Mouse (Mus musculus): ENCODE data around the gene Akr1b8.
"Not testable (repeated sequence)": the region's sequence is repeated elsewhere in the genome, so short reads cannot be mapped to it uniquely, and the experiment has no call there.

Akr1b8 gene

DNA sequence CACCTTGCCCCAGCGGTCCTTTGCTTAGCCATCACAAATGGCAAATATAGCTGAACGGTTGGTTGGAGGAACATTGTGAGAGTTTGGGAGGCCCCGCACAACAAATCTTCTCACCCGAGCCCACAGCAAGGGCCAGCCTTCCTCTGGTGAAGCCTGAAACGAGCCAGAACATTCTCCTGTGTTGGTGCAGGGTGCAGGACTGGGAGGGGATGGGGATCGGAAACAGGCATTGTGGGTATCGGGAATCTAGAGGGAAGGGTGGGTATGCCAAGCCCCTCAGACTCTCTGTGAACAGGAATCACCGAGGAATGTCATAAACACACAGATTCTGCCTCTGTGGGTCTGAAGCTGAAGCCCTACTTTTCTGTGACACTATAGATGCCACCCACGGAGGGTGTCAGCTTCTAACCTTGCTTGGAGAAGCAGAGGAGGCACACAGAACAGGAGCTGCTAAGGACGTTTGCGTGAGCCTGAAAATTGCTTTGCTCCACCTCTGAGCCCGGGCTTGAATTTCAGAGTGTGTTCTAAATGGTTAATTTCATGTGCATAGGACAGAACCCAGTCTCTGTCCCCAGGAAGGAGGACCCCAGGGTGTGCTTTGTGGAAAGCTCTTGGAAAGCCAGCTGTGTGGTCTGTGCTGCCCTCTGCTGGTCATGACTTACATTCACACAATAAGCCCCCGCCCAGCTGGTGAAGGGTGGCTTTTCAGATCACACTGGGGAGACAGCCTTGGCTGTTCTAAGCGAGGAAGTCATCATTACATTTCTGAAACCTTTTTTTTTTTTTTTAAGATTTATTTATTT, 7.6 kb upstream of the Akr1b8 start:
- in situ Hi-C loops (cut with MseI, MboI), result loop anchor here (5.0 kb wide), 2 partner anchors 44 to 54 kb away; no protein-coding TSS in a partner anchor

DNA sequence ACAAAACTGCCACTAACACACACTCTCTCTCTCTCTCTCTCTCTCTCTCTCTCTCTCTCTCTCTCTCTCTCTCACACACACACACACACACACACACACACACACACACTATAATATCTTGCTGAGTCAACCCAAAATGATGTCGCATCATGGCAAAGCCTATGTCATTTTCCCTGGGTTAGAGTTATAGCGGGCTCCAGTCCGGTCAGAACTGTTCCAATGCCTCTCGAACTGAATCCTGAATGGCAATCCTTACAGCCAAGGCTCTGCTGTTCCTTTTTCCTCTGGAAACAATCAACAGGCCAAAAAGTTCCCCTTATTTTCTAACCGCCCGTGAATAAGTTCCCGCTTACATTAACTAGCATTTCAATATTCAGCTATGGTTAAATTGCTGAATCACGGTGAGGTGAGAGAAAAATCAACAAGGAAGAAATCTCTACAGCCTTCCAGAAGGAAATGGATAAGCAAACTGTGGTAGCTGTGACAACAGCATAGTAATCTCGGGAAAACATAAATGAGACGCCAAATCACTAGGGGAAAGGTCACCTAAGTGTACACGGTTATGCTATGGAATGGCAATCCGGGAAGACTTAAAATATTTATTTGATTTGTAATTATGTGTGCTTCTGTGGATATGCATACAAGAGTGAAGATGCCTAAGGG, 3.8 kb upstream of the Akr1b8 start:
- in situ Hi-C loops (cut with MseI, MboI), result no loop called here

DNA sequence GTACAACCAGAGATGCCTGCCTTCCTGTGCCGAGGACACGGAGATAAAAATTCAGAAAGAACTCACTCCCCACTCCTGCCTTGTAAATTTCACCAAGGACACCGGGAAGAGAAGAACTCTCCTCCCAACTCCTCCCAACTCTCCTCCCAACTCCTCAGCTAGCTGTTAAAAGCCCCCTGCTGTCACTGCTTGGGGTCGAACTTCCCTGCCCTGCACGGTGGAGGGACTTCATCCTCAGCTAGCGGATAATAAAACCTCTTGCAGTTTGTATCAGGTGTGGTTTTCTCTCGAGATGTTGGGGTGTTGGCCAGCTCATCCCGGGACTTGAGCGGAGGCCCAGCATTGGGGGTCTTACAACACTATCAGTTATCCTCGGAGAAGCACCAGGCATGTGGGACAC, 2.4 kb upstream of the Akr1b8 start:
- in situ Hi-C loops (cut with MseI, MboI), result not testable (repeated sequence)

DNA sequence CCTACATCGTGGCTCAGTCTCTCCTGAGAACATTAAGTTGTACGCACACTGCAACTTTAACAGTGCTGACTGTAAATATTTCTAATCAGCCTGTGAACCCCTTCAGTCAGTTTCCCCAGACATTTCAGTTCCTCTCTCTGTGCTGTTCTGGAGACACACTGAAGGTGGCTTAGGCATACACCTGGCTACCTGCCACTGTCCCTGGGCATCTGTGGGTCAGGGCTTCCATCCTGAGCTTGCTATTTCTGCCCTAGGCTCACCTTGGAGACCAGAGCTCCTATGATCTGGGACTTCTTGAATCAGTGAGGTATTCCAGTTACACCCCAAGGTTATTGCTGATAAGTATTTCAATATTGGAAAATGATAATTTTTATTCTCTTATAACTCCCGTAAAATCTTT, 1.5 kb upstream of the Akr1b8 start:
- in situ Hi-C loops (cut with MseI, MboI), result no loop called here

DNA sequence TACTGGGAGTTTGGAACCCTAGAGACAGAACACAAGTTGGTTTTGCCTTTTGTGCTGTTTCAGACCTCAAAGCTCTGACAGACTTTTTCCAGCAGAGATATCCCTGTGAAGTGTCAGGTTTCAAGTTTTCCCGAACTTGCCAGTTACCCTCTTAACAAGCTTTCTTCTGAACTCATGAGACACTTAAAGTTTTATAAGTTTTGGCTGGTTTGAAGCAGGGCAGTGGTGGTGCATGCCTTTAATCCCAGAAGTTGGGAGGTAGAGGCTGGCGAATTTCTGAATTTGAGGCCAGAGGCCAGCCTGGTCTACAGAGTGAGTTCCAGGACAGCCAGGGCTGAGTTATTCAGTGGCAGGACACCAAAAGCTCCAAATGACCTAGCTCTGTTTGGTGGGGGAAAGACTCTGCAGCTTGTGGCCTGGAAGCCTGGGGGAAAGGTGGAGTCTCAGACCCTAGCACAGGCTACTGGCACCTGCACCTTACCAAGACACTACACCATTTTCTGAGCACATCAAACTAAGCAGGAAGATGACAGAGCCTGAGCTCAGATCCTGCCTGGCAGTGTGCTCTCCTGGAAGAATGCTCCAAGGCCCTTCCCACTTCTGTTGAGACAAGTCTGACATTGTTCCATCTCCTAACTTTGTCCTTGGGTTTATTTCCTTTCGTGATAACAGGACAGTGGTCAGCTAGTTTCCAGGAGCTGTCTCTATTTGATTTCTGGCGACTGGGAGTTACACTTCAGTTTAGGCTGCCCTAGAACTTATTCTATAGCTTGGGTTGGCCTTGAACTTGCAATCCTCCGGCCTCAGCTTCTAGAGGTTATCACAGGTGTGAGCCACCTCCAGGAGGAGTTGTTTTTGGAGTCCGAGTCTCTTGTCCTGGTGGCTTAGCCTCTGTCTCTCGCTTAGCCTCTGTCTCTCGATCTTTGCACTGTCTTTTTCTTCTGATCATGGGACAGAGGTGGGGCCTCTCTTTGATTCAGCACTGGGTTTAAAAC, 732 bp downstream of the Akr1b8 start:
- in situ Hi-C loops (cut with MseI, MboI), result no loop called here

DNA sequence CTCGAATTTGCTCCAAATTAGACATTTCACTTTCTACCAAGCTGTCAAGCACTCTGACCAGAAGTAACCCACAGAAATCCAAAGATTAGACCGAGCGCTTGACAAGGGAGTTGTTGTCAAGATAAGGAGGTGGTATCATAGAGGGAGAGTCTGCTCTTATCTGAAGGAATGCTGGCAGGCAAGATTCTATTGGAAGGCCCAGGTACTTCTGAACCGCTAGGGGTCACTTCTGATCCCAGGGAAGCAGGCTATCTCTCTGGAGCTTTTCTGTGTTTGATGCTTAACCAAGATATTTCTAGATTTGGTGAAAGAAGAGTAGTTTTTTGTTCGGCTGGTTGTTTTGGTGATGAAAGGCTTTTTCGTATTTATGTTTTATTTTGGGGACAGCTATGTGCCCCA, 1.4 kb downstream of the Akr1b8 start:
- in situ Hi-C loops (cut with MseI, MboI), result no loop called here

DNA sequence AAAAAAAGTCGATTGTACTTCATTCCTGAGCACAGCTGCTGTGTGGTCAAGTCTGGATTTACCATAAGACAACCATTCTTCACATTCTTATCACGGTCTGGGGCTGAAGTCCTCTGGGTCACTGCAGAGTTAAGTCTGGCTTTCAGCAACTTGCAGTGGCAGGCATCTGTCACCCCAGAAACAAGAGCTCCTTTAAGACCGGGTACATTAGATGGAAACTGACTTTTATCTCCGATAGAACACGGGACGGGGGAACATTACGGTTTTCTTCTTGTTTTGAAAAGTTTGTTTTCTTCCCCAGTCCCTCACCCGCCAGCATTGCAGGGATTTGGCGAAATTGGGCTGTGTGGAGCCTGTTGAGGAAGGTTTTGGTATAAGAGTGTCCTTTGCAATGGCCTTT, 1.9 kb downstream of the Akr1b8 start:
- in situ Hi-C loops (cut with MseI, MboI), result no loop called here

DNA sequence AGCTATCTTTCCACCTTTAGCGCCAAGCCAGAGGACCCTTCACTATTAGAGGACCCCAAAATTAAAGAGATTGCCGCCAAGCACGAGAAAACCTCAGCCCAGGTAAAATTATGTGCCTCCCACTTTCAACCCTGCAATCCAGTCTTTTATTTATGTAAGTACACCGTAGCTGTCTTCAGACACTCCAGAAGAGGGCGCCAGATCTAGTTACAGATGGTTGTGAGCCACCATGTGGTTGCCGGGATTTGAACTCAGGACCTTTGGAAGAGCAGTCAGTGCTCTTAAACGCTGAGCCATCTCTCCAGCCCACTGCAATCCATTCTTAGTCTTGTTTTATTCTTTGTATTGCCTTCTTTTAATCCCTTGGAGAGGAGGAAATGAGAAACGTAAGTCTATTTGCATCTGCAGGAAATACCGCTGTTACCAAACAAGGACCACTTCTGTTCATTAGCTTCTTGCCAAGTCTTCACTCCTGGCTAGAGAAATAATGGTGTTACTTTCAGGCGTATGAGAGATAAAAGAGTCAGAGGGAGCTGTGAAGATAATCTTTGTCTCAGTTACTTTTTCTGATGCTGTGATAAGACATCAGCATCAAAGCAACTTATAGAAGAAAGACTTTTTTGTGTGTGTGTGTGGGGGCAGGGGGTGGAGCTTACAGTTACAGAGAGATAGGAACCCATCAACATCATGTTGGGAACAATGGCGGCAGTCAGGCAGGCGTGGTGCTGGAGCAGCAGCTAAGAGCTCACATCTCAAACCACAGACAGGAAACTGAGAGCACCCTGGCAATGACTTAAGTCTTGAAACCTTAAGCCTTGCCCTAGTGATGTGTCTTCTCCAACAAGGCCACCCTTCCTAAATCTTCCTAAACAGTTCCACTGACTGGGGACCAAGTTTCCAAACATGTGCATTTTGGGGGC, 10.6 kb downstream of the Akr1b8 start:
- in situ Hi-C loops (cut with MseI, MboI), result no loop called here

DNA sequence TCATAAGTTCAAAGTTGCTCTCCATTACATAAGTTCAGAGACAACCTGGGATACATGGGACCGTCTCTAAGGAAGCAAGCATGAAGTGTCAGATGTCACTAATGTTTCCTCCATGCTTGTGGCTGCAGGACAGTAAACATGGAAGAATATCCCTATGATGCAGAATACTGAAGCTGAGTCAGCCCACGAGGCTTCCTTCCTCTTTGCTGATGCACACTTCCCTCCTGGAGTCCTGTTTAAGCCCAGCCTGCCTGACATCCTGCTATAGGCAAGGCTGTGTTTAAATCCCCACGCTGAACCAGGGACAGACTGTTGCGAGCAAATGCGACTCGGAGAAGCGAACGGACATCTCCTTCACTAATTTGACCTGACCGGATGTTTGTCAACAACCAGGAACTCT, 14.1 kb downstream of the Akr1b8 start:
- in situ Hi-C loops (cut with MseI, MboI), result no loop called here

DNA sequence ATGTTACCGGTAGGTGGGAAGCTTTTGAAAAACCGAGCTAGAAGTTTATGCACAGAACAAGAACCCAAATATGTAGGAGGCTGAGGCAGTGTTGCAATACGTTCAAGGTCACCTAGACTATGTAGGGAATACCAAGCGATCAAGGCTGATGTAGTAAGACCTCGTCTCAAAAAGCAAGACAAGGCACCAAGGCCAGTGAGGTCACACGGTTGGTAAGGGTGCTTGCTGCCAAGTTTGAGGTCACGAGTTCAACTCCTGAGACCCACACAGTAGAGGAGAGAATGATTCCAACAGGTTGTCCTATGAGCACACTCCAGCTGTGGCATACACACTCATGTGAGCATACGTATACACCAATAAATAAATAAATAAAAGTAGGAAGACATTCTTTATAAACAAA, 16.2 kb downstream of the Akr1b8 start:
- in situ Hi-C loops (cut with MseI, MboI), result no loop called here

DNA sequence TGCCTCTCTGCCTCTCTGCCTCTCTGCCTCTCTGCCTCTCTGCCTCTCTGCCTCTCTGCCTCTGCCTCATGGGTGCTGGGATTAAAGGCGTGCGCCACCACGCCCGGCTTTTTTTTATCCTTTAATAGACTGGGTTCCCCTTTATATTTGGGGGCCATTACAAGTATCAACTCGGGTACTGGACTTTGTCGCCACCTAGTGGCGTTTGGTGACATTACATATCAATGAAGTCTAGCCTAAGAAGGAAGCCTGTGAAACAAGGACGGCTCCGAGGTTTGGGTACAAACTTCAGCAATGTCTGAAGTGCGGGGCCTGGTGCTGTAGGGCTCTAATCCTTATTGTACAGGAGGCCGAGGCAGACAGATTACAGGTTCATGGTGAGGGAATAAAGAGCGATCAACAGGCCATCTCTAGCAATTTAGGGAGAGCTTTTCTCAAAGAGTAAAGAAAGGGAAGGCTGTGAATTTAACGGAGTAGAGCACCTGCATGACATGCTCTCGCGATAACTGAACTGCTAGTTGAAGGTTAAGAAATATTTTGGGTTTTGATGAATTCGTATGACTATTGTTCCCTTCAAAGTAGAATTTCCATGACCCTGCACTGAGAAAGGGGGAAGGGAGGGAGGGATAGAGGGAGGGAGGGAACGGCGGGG, 17.9 kb downstream of the Akr1b8 start:
- in situ Hi-C loops (cut with MseI, MboI), result no loop called here

DNA sequence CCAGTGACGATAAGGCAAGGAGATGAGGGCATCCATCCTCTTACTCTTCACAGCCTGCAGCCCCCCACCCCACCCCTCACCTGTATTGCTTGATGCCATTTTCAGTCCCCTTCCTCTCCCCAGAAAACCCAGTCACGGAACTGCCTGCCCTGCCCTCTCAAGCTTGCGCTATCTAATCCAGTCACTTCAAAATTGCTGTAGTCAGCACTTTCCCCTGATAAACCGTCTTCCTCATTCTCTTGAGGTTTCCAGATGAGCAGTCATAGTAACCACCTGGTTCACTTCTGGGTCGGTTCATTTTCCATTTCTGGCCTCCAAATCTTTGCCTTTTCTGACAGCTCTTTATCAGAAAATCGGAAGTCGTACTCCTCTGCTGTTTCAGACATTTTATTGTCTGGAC, 19.9 kb downstream of the Akr1b8 start:
- in situ Hi-C loops (cut with MseI, MboI), result no loop called here

DNA sequence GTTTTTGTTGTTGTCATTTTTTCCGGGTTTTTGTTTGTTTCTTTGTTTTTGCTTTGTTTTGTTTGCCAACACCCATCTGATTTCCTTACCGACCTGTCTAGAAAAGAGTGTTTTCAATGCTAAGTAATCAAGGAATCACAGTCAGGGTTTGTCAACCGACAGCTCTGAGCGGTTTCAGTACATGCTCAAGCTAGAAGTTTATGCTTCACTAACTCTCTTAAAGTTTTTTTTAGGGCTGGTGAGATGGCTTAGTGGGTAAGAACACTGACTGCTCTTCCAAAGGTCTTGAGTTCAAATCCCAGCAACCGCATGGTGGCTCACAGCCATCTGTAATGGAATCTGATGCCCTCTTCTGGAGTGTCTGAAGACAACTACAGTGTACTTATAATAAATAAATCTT, 22.0 kb downstream of the Akr1b8 start:
- in situ Hi-C loops (cut with MseI, MboI), result not testable (repeated sequence)

DNA sequence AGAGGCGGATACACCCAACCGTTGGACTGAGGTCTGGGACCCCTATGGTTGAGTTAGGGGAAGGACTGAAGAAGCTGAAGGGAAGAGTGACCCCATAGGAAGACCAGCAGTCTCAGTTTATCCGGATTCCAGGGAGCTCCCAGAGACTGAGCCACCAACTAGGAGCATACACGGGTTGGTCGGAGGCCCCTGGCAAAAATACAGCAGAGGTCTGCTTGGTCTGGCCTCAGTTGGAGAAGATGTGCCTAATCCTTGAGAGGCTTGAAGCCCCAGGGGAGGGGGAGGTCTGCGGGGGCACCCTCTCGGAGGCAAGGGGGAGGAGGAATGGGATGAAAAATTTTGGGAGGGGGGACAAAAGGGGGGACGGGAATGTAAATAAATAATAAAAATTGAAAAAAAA, 29.5 kb downstream of the Akr1b8 start:
- in situ Hi-C loops (cut with MseI, MboI), result no loop called here

DNA sequence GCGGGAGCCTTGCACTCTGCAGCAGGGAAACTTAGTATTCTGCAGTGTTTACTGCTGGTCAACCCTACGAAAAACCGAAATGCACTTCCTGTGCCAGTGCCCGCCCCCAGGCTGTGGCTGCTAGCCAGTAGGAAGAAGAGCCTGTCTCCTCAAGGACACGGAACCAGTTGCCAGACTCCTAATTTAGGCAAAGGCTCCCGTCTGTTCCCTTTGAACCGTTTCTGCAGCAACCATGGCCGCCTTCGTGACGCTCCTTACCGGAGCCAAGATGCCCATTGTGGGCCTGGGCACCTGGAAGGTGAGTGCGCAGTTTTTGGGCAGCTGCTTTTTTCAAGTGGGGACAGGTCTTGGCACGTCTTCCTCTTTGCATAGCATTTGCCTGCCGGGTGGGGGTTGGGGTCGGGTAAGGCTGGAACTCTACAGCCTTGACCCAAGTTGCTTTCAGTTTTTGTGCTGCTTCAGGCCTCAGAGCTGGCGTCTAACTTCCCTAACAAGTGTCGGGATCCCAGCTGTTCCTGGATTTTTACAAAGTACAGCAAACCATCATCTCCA, 30.3 kb downstream of the Akr1b8 start, which contains the start of gene Akr1b10:
TSS of gene Akr1b10 (plus strand) at position 109 of the 552 bp plus-strand sequence.
- in situ Hi-C loops (cut with MseI, MboI), result no loop called here

DNA sequence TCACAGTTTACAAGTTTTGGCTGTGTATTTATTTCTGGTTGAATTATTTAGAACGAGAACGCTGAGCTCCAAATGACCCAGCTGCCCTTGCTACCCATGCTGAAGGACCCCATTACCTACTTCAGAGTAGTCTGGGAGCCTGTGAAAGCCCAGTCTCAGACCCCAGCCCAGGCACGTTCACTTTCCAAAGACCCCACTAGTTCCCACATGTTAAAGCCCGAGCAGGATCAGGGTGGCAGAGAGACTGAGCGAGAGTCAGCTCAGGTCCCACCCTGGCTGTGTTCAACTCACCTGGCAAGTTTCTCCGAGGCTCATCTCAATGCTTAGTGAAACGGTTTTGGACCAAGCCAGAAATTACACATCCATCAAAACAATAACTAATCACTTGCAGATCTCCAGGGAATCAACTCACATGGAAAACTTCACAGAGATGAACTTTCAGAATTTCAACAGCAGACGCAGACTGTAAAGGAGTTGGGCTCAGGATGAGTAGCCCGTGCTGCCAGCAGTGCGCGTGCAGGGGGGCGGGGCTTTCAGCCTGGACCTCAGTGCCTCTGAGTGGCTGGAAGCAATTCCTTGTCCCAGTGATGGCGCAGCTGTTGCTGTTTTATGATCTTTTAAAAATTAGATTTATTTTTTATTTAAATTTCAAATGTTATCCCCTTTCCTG, 30.9 kb downstream of the Akr1b8 start:
- in situ Hi-C loops (cut with MseI, MboI), result no loop called here

DNA sequence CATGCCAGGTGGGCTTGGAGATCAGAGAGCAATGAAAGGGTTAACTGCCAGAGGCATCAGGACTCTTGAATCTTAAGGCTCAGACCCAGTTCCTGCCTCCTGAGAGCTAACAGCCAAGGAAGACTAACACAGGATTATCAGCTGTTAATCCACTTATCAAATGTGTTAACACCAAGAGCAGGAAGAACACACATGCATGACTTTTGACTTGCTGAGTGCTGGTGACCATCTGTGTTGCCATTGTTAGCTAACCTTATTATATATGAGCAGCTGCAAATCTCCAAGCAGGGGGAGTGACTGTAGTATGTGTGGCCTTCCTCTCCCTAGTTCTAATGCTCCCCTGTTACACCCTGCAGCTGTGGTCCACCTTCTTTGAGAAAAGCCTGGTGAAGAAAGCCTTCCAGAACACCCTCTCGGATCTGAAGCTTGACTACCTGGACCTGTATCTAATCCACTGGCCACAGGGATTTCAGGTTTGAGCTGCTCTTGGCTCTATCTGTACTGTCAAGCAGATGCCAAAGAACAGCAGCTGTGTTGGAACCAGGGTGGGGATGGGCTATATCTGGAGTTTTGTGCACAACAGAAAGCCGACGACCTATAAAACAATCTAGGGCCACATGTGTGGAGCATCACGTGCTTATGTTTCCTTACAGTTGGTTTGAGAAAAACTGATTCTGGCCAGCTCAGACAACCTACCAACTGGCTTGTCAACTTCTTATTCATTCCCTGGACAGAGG, 34.7 kb downstream of the Akr1b8 start:
- in situ Hi-C loops (cut with MseI, MboI), result no loop called here

DNA sequence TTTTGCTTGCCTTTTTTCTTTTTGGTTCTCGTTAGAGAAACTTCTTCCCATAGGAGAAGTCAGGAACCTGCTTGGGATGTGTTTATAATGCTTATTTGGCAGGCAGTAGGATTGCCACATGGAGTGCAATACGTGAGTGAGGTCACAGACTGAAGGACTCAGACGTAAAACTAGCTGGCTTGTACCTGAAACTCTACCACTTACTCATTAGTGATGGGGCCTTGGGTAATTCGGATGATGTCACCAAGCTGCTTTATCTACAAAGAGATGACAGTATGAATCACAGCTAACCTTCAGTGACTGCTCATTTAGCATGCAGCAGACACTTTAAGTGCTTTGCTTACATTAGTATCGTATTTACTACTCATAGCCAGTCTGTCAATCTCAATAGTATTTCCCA, 42.0 kb downstream of the Akr1b8 start:
- in situ Hi-C loops (cut with MseI, MboI), result no loop called here

DNA sequence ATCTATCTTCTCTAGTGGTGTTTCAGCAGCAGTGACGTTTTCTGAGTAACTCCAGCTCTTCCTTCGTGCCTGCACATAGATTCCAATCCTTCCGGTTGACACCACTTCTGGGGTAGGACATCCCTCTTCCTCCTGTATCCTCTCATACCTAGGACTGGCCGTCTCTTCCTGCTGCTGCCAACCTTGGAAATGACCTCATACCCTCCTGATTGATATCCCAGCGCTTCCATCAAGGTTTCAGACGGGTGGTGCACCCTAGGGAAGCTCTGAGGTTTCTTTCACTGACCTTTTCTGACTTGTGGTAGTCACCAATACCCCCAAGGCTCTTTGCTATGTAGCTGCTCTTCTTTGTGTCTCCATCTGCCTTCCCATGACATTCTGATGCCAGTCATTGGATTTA, 44.5 kb downstream of the Akr1b8 start:
- in situ Hi-C loops (cut with MseI, MboI), result no loop called here
